ENCODE assay signal across 8 mouse cellular contexts in genomic region chr14:122883821-122884584, GRCm38 (mm10). TPM values are rescaled to one million over a fixed set of nuclear protein-coding genes. Genes with fewer than 3 reads are reported as not detected.
DNase-seq lines count a peak whose midpoint lies in the region; ATAC-seq lines count a peak whose summit lies in the region.

No protein-coding gene starts in this region.

- peak; percentile 20 to 35 for DNase-seq in kidney, postnatal 4 days
- DNase-seq in kidney, adult 8-10 months: no peak
- DNase-seq in adipocyte (ENCODE audit: low spot score): peak; percentile 33
- no peak for DNase-seq in midbrain, embryonic 14.5 days
- DNase-seq in gastrocnemius, postnatal 36 days: no peak
- DNase-seq in right cerebral cortex, postnatal 25 days: no peak
- DNase-seq in frontal cortex, postnatal 14 days (ENCODE audit: low spot score in 2 of 2): no peak

- H3K36me3 ChIP-seq in forebrain, embryonic 16.5 days (ENCODE audit: control insufficient read depth, insufficient read depth): no peaks in the 10 kb centered on the region
- H3K36me3 ChIP-seq in midbrain, embryonic 14.5 days (ENCODE audit: control insufficient read depth, insufficient read depth, low read length): no peaks in the 10 kb centered on the region

- intact Hi-C loops in gastrocnemius, postnatal 36 days (cut with DNase I): loop anchor here (10.0 kb wide), 1 partner anchor 689 kb away; no protein-coding TSS in a partner anchor

- no peak overlapping the region for H3K4me3 ChIP-seq in forebrain, embryonic 16.5 days (replicated peaks; ENCODE audit: low read length)
- H3K4me3 ChIP-seq in midbrain, embryonic 14.5 days (replicated peaks; ENCODE audit: low read depth, low read length): no peak overlapping the region

- peak; percentile 77 for ATAC-seq in forebrain, embryonic 16.5 days
- ATAC-seq in midbrain, embryonic 14.5 days (ENCODE audit: low FRiP score, low TSS enrichment): peak; percentile 55; the same call in 1 of the 2 replicates

- peak overlapping the region; percentile 34; the same call in 1 of the 2 replicates for H3K27ac ChIP-seq in forebrain, embryonic 16.5 days (ENCODE audit: low read length)
- peak overlapping the region; percentile 41 for H3K27ac ChIP-seq in midbrain, embryonic 14.5 days (replicated peaks; ENCODE audit: low read depth, low read length)

- no peaks in the 10 kb centered on the region for H3K9me3 ChIP-seq in forebrain, embryonic 16.5 days (ENCODE audit: control insufficient read depth, low read length)
- H3K9me3 ChIP-seq in midbrain, embryonic 14.5 days (ENCODE audit: control insufficient read depth, low read length): no peaks in the 10 kb centered on the region

- H3K27me3 ChIP-seq in forebrain, embryonic 16.5 days (replicated peaks; ENCODE audit: control insufficient read depth, insufficient read depth, low read length): 0 out of 2 replicates have a peak, but pooled peaks cover 2% of the 10 kb centered on the region
- no peaks in the 10 kb centered on the region for H3K27me3 ChIP-seq in midbrain, embryonic 14.5 days (ENCODE audit: control insufficient read depth, insufficient read depth, low read length)

- 7% methylated on average over 10 of the region's 10 CpGs for WGBS in forebrain, embryonic 16.5 days
- 39% methylated on average over 10 of the region's 10 CpGs for WGBS in midbrain, embryonic 14.5 days

- H3K4me1 ChIP-seq in forebrain, embryonic 16.5 days (replicated peaks; ENCODE audit: control insufficient read depth, insufficient read depth, low read length): peaks cover 41% of the 10 kb centered on the region
- H3K4me1 ChIP-seq in midbrain, embryonic 14.5 days (ENCODE audit: control insufficient read depth, insufficient read depth, low read length): peaks cover 26% of the 10 kb centered on the region

- H3K4me2 ChIP-seq in forebrain, embryonic 16.5 days (ENCODE audit: low read length): no peak overlapping the region
- no peak overlapping the region for H3K4me2 ChIP-seq in midbrain, embryonic 14.5 days (ENCODE audit: low read length)

- no peak overlapping the region for H3K9ac ChIP-seq in forebrain, embryonic 16.5 days (replicated peaks; ENCODE audit: low read depth, low read length)
- no peak overlapping the region; the same call in 1 of the 2 replicates for H3K9ac ChIP-seq in midbrain, embryonic 14.5 days (replicated peaks; ENCODE audit: low read length)

RNA-seq across cellular contexts. Expression of gene Ggact, which starts 29.6 kb away (rescaled TPM):
- 6.2 and 6.5 TPM in 2 replicates for polyA plus RNA-seq in forebrain, embryonic 16.5 days (2015; fragmentation: Nextera tagmentation; extraction: Ambion mirVana)
- 5.2 and 5.4 TPM in 2 replicates for polyA plus RNA-seq in midbrain, embryonic 14.5 days (2014; fragmentation: Nextera tagmentation; extraction: Ambion mirVana)
- 10 to 100 TPM; 12.8 to 14.7 TPM for total RNA-seq in gastrocnemius, postnatal 36 days (2021)

Comparison
In these comparisons a context has a peak if more than half of its experiments do, and no peak if none do; other contexts are left out.
1. DNase-seq: peak in kidney, postnatal 4 days (2 of 2) and adipocyte (single experiment); none in kidney, adult 8-10 months (0 of 2), midbrain, embryonic 14.5 days (single experiment), gastrocnemius, postnatal 36 days (0 of 2), right cerebral cortex, postnatal 25 days (single experiment) and frontal cortex, postnatal 14 days (0 of 2).